Mouse (Mus musculus) CH12.LX (cell line): ENCODE data around the gene Pcca.

Experiments
- CTCF ChIP-seq, 2 experiments: IDR thresholded peaks in 1 of 2; conservative IDR thresholded peaks in 1 of 2; 2 replicates each; pipeline ENCODE4 v1.5.1; 2011 to 2012; ENCODE audit warnings: low read depth in 2 of 2, low read length in 2 of 2, improper control_type of control experiment in 1 of 2, inconsistent platforms in 1 of 2, mild to moderate bottlenecking in 1 of 2, moderate library complexity in 1 of 2
- EP300 ChIP-seq: IDR thresholded peaks from 2 replicates; pipeline ENCODE4 v1.6.1; 2011; ENCODE audit warnings: low read length, improper control_type of control experiment
- MYC ChIP-seq: IDR thresholded peaks from 2 replicates; pipeline ENCODE4 v1.6.1; 2011; ENCODE audit warnings: low read depth, mild to moderate bottlenecking, improper control_type of control experiment, low read length
- NELFE ChIP-seq: IDR thresholded peaks from 2 replicates; pipeline ENCODE4 v1.6.1; 2011; ENCODE audit warnings: low read depth, low read length, improper control_type of control experiment
- POLR2A ChIP-seq: IDR thresholded peaks from 2 replicates; pipeline ENCODE4 v1.6.1; 2011; ENCODE audit warnings: low read depth, mild to moderate bottlenecking, improper control_type of control experiment, low read length
- RAD21 ChIP-seq: IDR thresholded peaks from 2 replicates; pipeline ENCODE4 v1.6.1; 2011; ENCODE audit warnings: low read depth, mild to moderate bottlenecking, low read length, improper control_type of control experiment, moderate library complexity
- USF2 ChIP-seq: conservative IDR thresholded peaks from 2 replicates; pipeline ENCODE4 v1.6.1; 2011; ENCODE audit warnings: low read depth, low read length, improper control_type of control experiment
- ZMIZ1 ChIP-seq: IDR thresholded peaks from 2 replicates; pipeline ENCODE4 v1.6.1; 2012; ENCODE audit warnings: low read depth, mild to moderate bottlenecking, inconsistent platforms, low read length, improper control_type of control experiment

- no peak for TF ChIP-seq POLR2A
- no peak for TF ChIP-seq CTCF (conservative IDR thresholded peaks at IDR 0.05 in 1 of 2, IDR thresholded peaks at IDR 0.05 in 1 of 2; ENCODE audit: low read depth in 2 of 2, low read length in 2 of 2)
- no peak for TF ChIP-seq MYC
- no peak for TF ChIP-seq NELFE
- TF ChIP-seq ZMIZ1, result no peak
- no peak for TF ChIP-seq RAD21
- TF ChIP-seq USF2, result no peak
- TF ChIP-seq EP300, result no peak
Observed at GRCm38 (mm10) chr14:122753278-122753677, 219.2 kb downstream of the Pcca start.
